Mouse (Mus musculus): ENCODE results near the gene Shroom3. TPM values are rescaled to one million over a fixed set of nuclear protein-coding genes. Genes with fewer than 3 reads are reported as not detected.

Gene Shroom3
- total and polyA plus RNA-seq, 3 experiments: 0.04 to 0.11 TPM; not detected in 1

DNA sequence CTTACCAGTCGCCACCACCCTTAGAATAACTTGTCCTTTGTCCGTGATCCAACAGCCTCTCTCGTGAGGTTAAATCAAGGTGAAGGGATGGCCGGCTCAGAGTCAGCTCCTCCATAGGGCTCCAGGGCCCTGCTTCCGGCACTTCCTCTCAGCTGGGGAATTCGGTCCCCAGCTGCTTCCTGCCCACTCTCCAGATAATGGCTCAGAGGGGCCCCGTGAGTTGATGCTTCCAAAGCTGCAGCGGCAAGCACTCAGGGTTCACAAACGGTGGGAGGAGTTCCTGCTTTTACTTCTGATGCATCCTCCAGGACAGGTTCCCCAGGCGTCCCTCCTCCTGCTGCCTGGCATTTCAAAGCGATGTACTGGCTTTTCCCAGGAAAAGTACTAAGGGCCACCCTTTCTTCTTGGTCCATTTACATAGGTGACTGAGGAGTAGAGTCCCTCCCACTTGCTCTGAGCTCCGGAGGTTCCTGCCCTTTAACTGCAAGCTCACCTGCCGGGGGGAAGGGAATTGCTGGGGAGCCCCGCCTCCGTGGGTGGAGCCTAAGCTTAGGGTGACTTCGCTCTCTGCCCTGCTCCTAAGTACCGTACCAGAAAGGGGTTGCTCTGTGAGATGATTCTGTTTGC is 241.7 kb downstream of the Shroom3 start:
- H3K36me3 ChIP-seq (replicated peaks in 1 of 2; ENCODE audit: control insufficient read depth in 1 of 2, insufficient read depth in 1 of 2, low read length in 1 of 2): no peaks in the 10 kb centered on the region
- TF ChIP-seq USF2 (conservative IDR thresholded peaks at IDR 0.05; ENCODE audit: low read depth, low read length) (no peak), BHLHE40 (IDR thresholded peaks at IDR 0.05; ENCODE audit: low read depth, low read length) (peak; percentile 28; the same call in 1 of the 2 replicates), CHD2 (IDR thresholded peaks at IDR 0.05; ENCODE audit: low read length) (0 out of 2 replicates have a peak, but pooled peaks have one; percentile 25)
- no peak overlapping the region for H3K4me3 ChIP-seq (replicated peaks in 1 of 3; ENCODE audit: low read depth in 2 of 3, low read length in 2 of 3, poor library complexity in 1 of 3)
- H3K9me3 ChIP-seq (replicated peaks; ENCODE audit: low read length): no peaks in the 10 kb centered on the region
- H3K4me1 ChIP-seq (ENCODE audit: control insufficient read depth in 1 of 2, insufficient read depth in 2 of 2): peaks cover 0 to 13% of the 10 kb centered on the region in 2 experiments; a peak in 1 of 4 replicates
- peak overlapping the region; percentile 29; the same call in 1 of the 2 replicates for H3K4me2 ChIP-seq (ENCODE audit: insufficient read depth, low read depth, poor library complexity, severe bottlenecking)
- dilution Hi-C loops (cut with MboI; ENCODE audit: extremely low pct_ligation_motif_present, extremely low pct_unique_long_range_greater_than_20kb, low sequenced_read_pairs): no loop called here
- H3K27ac ChIP-seq (ENCODE audit: insufficient read depth, low read depth): no peak overlapping the region
- H3K27me3 ChIP-seq (replicated peaks): peaks cover 2% of the 10 kb centered on the region
- in situ Hi-C loops (cut with MboI; ENCODE audit: low pct_ligation_motif_present, low pct_unique_long_range_greater_than_20kb, low sequenced_read_pairs): loop anchor here (25.0 kb wide), 1 partner anchor 263 kb away; no protein-coding TSS in a partner anchor
- H3K9ac ChIP-seq (ENCODE audit: insufficient read depth, low read depth): no peak overlapping the region
- DNase-seq (ENCODE audit: extremely low read depth): peak; percentile 12
- H3K79me2 ChIP-seq (replicated peaks; ENCODE audit: control insufficient read depth, extremely low read depth, insufficient read depth, poor library complexity, severe bottlenecking): no peaks in the 10 kb centered on the region

GRCm38 (mm10) chr5:92927667-92928066 is 244.4 kb downstream of the Shroom3 start:
- no peak overlapping the region for H3K27ac ChIP-seq (ENCODE audit: insufficient read depth, low read depth)
- in situ Hi-C loops (cut with MboI; ENCODE audit: low pct_ligation_motif_present, low pct_unique_long_range_greater_than_20kb, low sequenced_read_pairs): loop anchor here (25.0 kb wide), 1 partner anchor 265 kb away; no protein-coding TSS in a partner anchor

GRCm38 (mm10) chr5:92930557-92930956 is 247.3 kb downstream of the Shroom3 start:
- Histone ChIP-seq H3K4me2 (ENCODE audit: insufficient read depth, low read depth, poor library complexity, severe bottlenecking) (no peak overlapping the region), H3K4me3 (replicated peaks in 1 of 3; ENCODE audit: low read depth in 2 of 3, low read length in 2 of 3, poor library complexity in 1 of 3) (no peak overlapping the region), H3K4me1 (ENCODE audit: control insufficient read depth in 1 of 2, insufficient read depth in 2 of 2) (peaks cover 0 to 17% of the 10 kb centered on the region in 2 experiments; a peak in 2 of 4 replicates), H3K79me2 (replicated peaks; ENCODE audit: control insufficient read depth, extremely low read depth, insufficient read depth, poor library complexity, severe bottlenecking) (no peaks in the 10 kb centered on the region), H3K27me3 (replicated peaks) (no peaks in the 10 kb centered on the region), H3K9ac (ENCODE audit: insufficient read depth, low read depth) (no peak overlapping the region), H3K9me3 (replicated peaks; ENCODE audit: low read length) (no peaks in the 10 kb centered on the region), H3K27ac (ENCODE audit: insufficient read depth, low read depth) (no peak overlapping the region), H3K36me3 (replicated peaks in 1 of 2; ENCODE audit: control insufficient read depth in 1 of 2, insufficient read depth in 1 of 2, low read length in 1 of 2) (no peaks in the 10 kb centered on the region)
- in situ Hi-C loops (cut with MboI; ENCODE audit: low pct_ligation_motif_present, low pct_unique_long_range_greater_than_20kb, low sequenced_read_pairs) (loop anchor here (25.0 kb wide), 1 partner anchor 268 kb away; no protein-coding TSS in a partner anchor), dilution Hi-C loops (cut with MboI; ENCODE audit: extremely low pct_ligation_motif_present, extremely low pct_unique_long_range_greater_than_20kb, low sequenced_read_pairs) (no loop called here)
- DNase-seq (ENCODE audit: extremely low read depth): no peak
- TF ChIP-seq NRF1 (IDR thresholded peaks at IDR 0.05; ENCODE audit: low read depth, low read length) (no peak), ZKSCAN1 (IDR thresholded peaks at IDR 0.05; ENCODE audit: borderline replicate concordance, low read depth, low read length) (no peak), ZNF384 (IDR thresholded peaks at IDR 0.05; ENCODE audit: low read depth, low read length) (no peak), BHLHE40 (IDR thresholded peaks at IDR 0.05; ENCODE audit: low read depth, low read length) (no peak), JUND (conservative IDR thresholded peaks at IDR 0.05; ENCODE audit: low read depth, low read length) (no peak), USF2 (conservative IDR thresholded peaks at IDR 0.05; ENCODE audit: low read depth, low read length) (no peak), ETS1 (conservative IDR thresholded peaks at IDR 0.05; ENCODE audit: low read depth, low read length) (no peak), CHD2 (IDR thresholded peaks at IDR 0.05; ENCODE audit: low read length) (no peak), SMC3 (IDR thresholded peaks at IDR 0.05; ENCODE audit: low read depth, low read length) (no peak), CHD1 (IDR thresholded peaks at IDR 0.05; ENCODE audit: low read depth, low read length) (no peak), KAT2A (IDR thresholded peaks at IDR 0.05; ENCODE audit: insufficient replicate concordance, low read length) (no peak), MAX (IDR thresholded peaks at IDR 0.05; ENCODE audit: low read length) (no peak), MAFK (IDR thresholded peaks at IDR 0.05; ENCODE audit: insufficient replicate concordance, low read length) (no peak), SIN3A (IDR thresholded peaks at IDR 0.05; ENCODE audit: low read length) (no peak), ZC3H11A (IDR thresholded peaks at IDR 0.05; ENCODE audit: low read depth, low read length) (no peak), POLR2AphosphoS2 (IDR thresholded peaks at IDR 0.05; ENCODE audit: low read depth, low read length) (no peak), ELF1 (IDR thresholded peaks at IDR 0.05; ENCODE audit: low read depth, low read length) (no peak)

More at GRCm38 (mm10) chr5:92927667-92928066, 244.4 kb downstream of the Shroom3 start:
- peaks cover 0 to 13% of the 10 kb centered on the region in 2 experiments; a peak in 1 of 4 replicates for H3K4me1 ChIP-seq (ENCODE audit: control insufficient read depth in 1 of 2, insufficient read depth in 2 of 2)
- H3K4me3 ChIP-seq (replicated peaks in 1 of 3; ENCODE audit: low read depth in 2 of 3, low read length in 2 of 3, poor library complexity in 1 of 3): no peak overlapping the region
- no peaks in the 10 kb centered on the region for H3K79me2 ChIP-seq (replicated peaks; ENCODE audit: control insufficient read depth, extremely low read depth, insufficient read depth, poor library complexity, severe bottlenecking)
- no peak for DNase-seq (ENCODE audit: extremely low read depth)
- dilution Hi-C loops (cut with MboI; ENCODE audit: extremely low pct_ligation_motif_present, extremely low pct_unique_long_range_greater_than_20kb, low sequenced_read_pairs): no loop called here
- H3K9ac ChIP-seq (ENCODE audit: insufficient read depth, low read depth): no peak overlapping the region
- H3K4me2 ChIP-seq (ENCODE audit: insufficient read depth, low read depth, poor library complexity, severe bottlenecking): no peak overlapping the region
- no peaks in the 10 kb centered on the region for H3K36me3 ChIP-seq (replicated peaks in 1 of 2; ENCODE audit: control insufficient read depth in 1 of 2, insufficient read depth in 1 of 2, low read length in 1 of 2)
- no peak for TF ChIP-seq GABPA (IDR thresholded peaks at IDR 0.05; ENCODE audit: insufficient replicate concordance, low read depth, low read length)
- TF ChIP-seq ZKSCAN1 (IDR thresholded peaks at IDR 0.05; ENCODE audit: borderline replicate concordance, low read depth, low read length): no peak
- TF ChIP-seq IRF4 (IDR thresholded peaks at IDR 0.05; ENCODE audit: low read depth, low read length): no peak
- TF ChIP-seq TCF12 (IDR thresholded peaks at IDR 0.05; ENCODE audit: low read depth, low read length): no peak
- no peak for TF ChIP-seq HCFC1 (IDR thresholded peaks at IDR 0.05; ENCODE audit: low read depth, low read length)
- TF ChIP-seq E2F4 (IDR thresholded peaks at IDR 0.05; ENCODE audit: insufficient replicate concordance, low read depth, low read length): no peak
- TF ChIP-seq JUND (conservative IDR thresholded peaks at IDR 0.05; ENCODE audit: low read depth, low read length): no peak
- no peak for TF ChIP-seq RAD21 (IDR thresholded peaks at IDR 0.05; ENCODE audit: low read depth, low read length)
- TF ChIP-seq RCOR1 (conservative IDR thresholded peaks at IDR 0.05; ENCODE audit: low read depth, low read length): no peak
- TF ChIP-seq NRF1 (IDR thresholded peaks at IDR 0.05; ENCODE audit: low read depth, low read length): no peak
- no peak for TF ChIP-seq SMC3 (IDR thresholded peaks at IDR 0.05; ENCODE audit: low read depth, low read length)
- TF ChIP-seq ZMIZ1 (IDR thresholded peaks at IDR 0.05; ENCODE audit: low read depth, low read length): no peak
- TF ChIP-seq EP300 (IDR thresholded peaks at IDR 0.05; ENCODE audit: low read length): no peak
- TF ChIP-seq ZNF384 (IDR thresholded peaks at IDR 0.05; ENCODE audit: low read depth, low read length): no peak
- no peak for TF ChIP-seq POLR2AphosphoS2 (IDR thresholded peaks at IDR 0.05; ENCODE audit: low read depth, low read length)
- no peak for TF ChIP-seq MXI1 (IDR thresholded peaks at IDR 0.05; ENCODE audit: low read depth, low read length)
- TF ChIP-seq MEF2A (IDR thresholded peaks at IDR 0.05; ENCODE audit: borderline replicate concordance, low read depth, low read length): no peak
- no peak for TF ChIP-seq MYC (IDR thresholded peaks at IDR 0.05; ENCODE audit: low read depth, low read length)
- TF ChIP-seq UBTF (IDR thresholded peaks at IDR 0.05; ENCODE audit: low read depth, low read length): no peak
- no peaks in the 10 kb centered on the region for H3K9me3 ChIP-seq (replicated peaks; ENCODE audit: low read length)
- H3K27me3 ChIP-seq (replicated peaks): peaks cover 2% of the 10 kb centered on the region
